Mouse (Mus musculus) intestine, embryonic 14.5 days (tissue): ENCODE measurements around the gene Snx25. TPM values are rescaled to one million over a fixed set of nuclear protein-coding genes. Genes with fewer than 3 reads are reported as not detected.
"Not testable (repeated sequence)": the region's sequence is repeated elsewhere in the genome, so short reads cannot be mapped to it uniquely, and the experiment has no call there.

Experiments used
- ATAC-seq: fragments of 200-750 bp; cut with Nextera tagmentation; replicated peaks from 2 replicates; pipeline ENCODE4 v1.8.0; 2017; ENCODE audit warnings: low read depth, moderate number of reproducible peaks, moderate TSS enrichment, moderate library complexity; ENCODE audit not compliant: low FRiP score, low TSS enrichment
- DNase-seq: peaks from one replicate; pipeline ENCODE4 v3.0.0-alpha.2; 2018; ENCODE audit warnings: low spot score
- H3K27ac ChIP-seq: fragments of 300-500 bp; sonication (generic); 2 replicates; pipeline ENCODE4 v1.5.1; 2014; ENCODE audit warnings: low read depth, mild to moderate bottlenecking, control low read depth
- H3K27me3 ChIP-seq: fragments of 300-500 bp; sonication (generic); replicated peaks from 2 replicates; pipeline ENCODE4 v1.6.1; 2014; ENCODE audit warnings: low read length, control low read depth; ENCODE audit not compliant: control insufficient read depth, insufficient read depth
- H3K36me3 ChIP-seq: fragments of 300-500 bp; sonication (generic); 2 replicates; pipeline ENCODE4 v1.6.1; 2014; ENCODE audit warnings: low read length, control low read depth; ENCODE audit not compliant: control insufficient read depth, insufficient read depth
- H3K4me1 ChIP-seq: fragments of 300-500 bp; sonication (generic); replicated peaks from 2 replicates; pipeline ENCODE4 v1.6.1; 2014; ENCODE audit warnings: low read length, control low read depth, mixed read lengths; ENCODE audit not compliant: control insufficient read depth, insufficient read depth
- H3K4me2 ChIP-seq: fragments of 300-500 bp; sonication (generic); 2 replicates; pipeline ENCODE4 v1.6.1; 2014; ENCODE audit warnings: low read length
- H3K4me3 ChIP-seq: fragments of 300-500 bp; sonication (generic); 2 replicates; pipeline ENCODE4 v1.5.1; 2014; ENCODE audit warnings: low read depth, low read length, control low read depth, mixed read lengths
- H3K9ac ChIP-seq: fragments of 300-500 bp; sonication (generic); 2 replicates; pipeline ENCODE4 v1.6.1; 2014; ENCODE audit warnings: mild to moderate bottlenecking, low read length
- H3K9me3 ChIP-seq: fragments of 300-500 bp; sonication (generic); 2 replicates; pipeline ENCODE4 v1.6.1; 2016; ENCODE audit warnings: low read length, control low read depth; ENCODE audit not compliant: control insufficient read depth
- WGBS: fragments of 180-500 bp; shearing (Covaris S2); extraction: QIAGEN DNeasy Blood & Tissue Kit; methylation state at CpG from one replicate; pipeline ENCODE4 v1.1.7; 2014; 5-methylcytosine and 5-hydroxymethylcytosine counted together
- polyA plus RNA-seq: library from polyadenylated mRNA; unstranded; fragments of >200 nt; fragmentation: Nextera tagmentation; extraction: Ambion mirVana; gene quantifications from 2 replicates; pipeline ENCODE4 v1.2.1, GENCODE M21; 2014

Snx25 gene
- polyA plus RNA-seq, 1 experiment from 2014 or later = 11.2 TPM

DNA sequence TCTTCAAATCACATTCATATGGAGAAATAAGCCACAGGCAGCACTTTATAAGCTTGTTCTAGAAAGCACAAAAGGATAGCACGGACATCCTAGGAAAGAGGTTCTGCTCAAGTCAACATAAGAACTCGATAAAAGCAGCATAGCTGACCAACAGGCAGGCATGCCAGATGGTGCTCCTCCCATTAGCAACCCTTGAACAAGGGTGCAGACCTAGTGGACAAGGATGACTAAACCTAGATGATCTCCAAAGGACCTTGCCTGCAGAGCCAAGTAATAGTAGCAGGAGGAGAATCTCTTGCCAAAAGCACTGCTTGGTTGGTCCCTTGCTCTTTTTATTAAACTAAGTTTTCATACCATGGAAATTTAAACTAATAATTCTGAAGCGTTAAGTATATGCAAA is 32.8 kb downstream of the Snx25 start:
- no peak for ATAC-seq
- H3K4me3 ChIP-seq = no peak overlapping the region
- H3K9me3 ChIP-seq = no peaks in the 10 kb centered on the region
- DNase-seq = no peak
- 92% methylated on average over 3 of the region's 3 CpGs for WGBS
- no peak overlapping the region for H3K4me2 ChIP-seq
- no peak overlapping the region for H3K9ac ChIP-seq
- no peak overlapping the region for H3K27ac ChIP-seq
- no peaks in the 10 kb centered on the region for H3K36me3 ChIP-seq
- no peaks in the 10 kb centered on the region for H3K27me3 ChIP-seq
- H3K4me1 ChIP-seq = no peaks in the 10 kb centered on the region; the same call in 1 of the 2 replicates

DNA sequence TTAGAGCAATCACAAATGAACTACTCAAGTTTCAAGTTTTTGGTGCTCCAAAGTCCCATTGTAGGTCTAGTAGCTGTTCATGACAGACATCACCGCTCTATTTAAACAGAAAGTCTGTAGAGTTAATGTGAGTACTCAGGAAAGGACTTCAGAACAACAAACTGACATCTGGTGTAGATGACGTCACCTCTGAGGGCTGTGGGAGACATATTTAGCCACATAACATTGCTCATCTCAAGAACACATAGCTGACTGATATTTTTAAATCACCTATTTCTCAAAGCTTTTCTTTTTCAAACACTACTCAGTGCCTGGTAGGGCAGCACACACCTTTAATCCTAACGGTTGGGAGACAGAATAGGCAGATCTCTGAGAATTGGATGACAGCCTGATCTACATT is 34.8 kb downstream of the Snx25 start:
- ATAC-seq = no peak
- WGBS = 83% methylated on average over 3 of the region's 3 CpGs

DNA sequence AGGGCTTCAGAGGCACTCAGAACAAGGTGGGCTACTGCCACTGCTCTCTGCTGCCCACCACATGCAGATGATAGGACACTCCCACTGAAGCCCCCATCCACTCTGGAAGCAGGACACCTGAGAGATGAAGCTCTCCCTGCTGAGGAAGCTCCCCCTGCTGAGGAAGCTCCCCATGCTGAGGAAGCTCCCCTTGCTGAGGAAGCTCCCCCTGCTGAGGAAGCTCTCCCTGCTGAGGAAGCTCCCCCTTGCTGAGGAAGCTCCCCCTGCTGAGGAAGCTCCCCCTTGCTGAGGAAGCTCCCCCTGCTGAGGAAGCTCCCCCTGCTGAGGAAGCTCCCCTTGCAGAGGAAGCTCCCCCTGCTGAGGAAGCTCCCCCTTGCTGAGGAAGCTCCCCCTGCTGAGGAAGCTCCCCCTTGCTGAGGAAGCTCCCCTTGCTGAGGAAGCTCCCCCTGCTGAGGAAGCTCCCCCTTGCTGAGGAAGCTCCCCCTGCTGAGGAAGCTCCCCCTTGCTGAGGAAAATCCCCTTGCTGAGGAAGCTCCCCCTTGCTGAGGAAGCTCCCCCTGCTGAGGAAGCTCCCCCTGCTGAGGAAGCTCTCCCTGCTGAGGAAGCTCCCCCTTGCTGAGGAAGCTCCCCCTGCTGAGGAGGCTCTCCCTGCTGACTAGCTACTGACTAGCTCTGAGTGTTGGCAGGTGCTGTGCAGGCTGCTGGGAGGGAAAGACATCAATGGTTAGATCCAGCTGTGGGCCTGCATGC is 38.4 kb downstream of the Snx25 start:
- not testable (repeated sequence) for H3K27ac ChIP-seq, ATAC-seq, H3K27me3 ChIP-seq, DNase-seq, H3K36me3 ChIP-seq, H3K4me2 ChIP-seq, H3K4me1 ChIP-seq, H3K4me3 ChIP-seq, H3K9ac ChIP-seq, H3K9me3 ChIP-seq

More for the DNA sequence above, 34.8 kb downstream of the Snx25 start:
- Histone ChIP-seq H3K4me2 (no peak overlapping the region), H3K36me3 (no peaks in the 10 kb centered on the region), H3K4me1 (no peaks in the 10 kb centered on the region), H3K4me3 (no peak overlapping the region), H3K9ac (no peak overlapping the region), H3K27ac (no peak overlapping the region), H3K27me3 (no peaks in the 10 kb centered on the region), H3K9me3 (no peaks in the 10 kb centered on the region)
- no peak for DNase-seq

DNA sequence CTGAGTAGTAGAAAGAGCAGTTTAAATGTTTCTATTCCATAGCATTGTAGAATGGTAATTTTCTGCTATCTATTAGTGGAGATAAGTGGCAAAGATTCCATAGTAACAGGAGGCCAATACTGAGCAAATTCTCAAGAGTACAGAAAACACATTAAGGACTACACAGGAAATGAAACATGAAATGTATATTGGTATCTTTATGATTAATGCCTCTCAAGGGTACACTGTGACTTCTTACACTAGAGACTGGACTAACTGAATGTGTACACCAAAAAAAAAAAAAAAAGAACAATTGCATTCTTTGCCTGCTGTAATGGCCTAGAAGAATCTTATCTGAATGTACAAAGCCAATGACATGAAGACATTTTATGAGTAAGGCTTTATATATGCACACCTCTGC is 44.3 kb downstream of the Snx25 start:
- peaks cover 3% of the 10 kb centered on the region; the same call in 1 of the 2 replicates for H3K36me3 ChIP-seq
- DNase-seq (no peak), ATAC-seq (no peak)
- no peaks in the 10 kb centered on the region for H3K9me3 ChIP-seq
- H3K9ac ChIP-seq = no peak overlapping the region
- H3K27me3 ChIP-seq = no peaks in the 10 kb centered on the region
- no peak overlapping the region for H3K4me2 ChIP-seq
- H3K4me1 ChIP-seq = no peaks in the 10 kb centered on the region
- no peak overlapping the region for H3K27ac ChIP-seq
- H3K4me3 ChIP-seq = no peak overlapping the region

DNA sequence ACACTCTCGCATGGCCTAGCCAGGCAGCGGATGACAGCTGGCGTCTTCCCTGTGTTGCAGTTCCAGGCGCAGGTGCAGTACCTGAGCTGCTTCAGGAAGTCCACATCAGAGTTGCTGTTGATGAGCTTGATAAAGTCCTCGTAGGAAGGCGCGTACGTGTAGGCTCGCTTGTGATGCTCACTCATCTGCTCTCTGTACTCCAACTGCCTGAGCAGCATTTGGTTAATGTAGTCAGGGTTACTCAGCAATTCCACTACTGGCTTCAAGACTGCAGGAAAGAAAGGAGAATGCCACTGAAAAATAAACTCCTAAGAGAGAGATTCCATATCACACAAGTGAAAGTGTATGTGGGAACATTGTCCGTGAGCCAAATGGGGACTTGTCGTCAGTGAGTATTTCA is 48.5 kb downstream of the Snx25 start:
- Histone ChIP-seq H3K4me2 (no peak overlapping the region), H3K27me3 (no peaks in the 10 kb centered on the region), H3K27ac (no peak overlapping the region), H3K36me3 (peaks cover 10% of the 10 kb centered on the region), H3K9me3 (0 out of 2 replicates have a peak, but pooled peaks cover 6% of the 10 kb centered on the region), H3K4me3 (no peak overlapping the region), H3K4me1 (no peaks in the 10 kb centered on the region), H3K9ac (no peak overlapping the region)
- 94% methylated on average over 11 of the region's 11 CpGs for WGBS
- DNase-seq = no peak
- no peak for ATAC-seq

DNA sequence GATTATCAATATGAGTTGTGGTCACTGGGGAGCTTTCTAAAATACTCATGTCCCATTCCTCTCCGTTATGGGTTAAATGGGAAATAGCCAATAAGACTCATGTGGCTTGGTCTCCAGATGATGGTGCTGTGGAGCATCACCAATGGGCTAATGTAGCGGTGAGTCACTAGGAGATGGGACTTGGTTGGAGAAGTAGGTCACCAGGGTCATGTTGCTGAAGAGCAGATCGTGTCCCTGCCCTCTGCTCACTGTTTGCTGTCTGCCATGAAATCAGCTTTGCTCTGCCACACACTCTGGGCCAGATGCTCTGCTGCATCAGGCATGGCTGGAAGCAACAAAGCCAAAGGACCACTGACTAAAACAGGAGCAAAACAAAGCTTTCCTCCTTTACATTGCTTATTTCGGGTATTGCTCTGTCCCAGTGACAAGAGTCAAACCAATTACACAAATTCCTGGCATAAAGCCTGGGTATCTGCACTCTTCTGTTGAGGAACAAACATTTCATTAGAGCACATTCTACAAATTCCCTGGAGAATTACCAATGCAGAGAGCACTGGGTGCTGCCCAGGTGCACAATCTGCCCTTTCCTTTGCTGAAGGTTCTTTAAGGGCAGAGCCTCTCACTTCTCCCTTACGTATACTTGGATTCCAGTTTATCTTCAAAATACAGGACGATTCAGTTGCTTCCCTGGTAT is 59.1 kb downstream of the Snx25 start:
- H3K9me3 ChIP-seq = no peaks in the 10 kb centered on the region
- no peak for DNase-seq
- H3K4me1 ChIP-seq = no peaks in the 10 kb centered on the region
- H3K27ac ChIP-seq = no peak overlapping the region
- no peaks in the 10 kb centered on the region for H3K36me3 ChIP-seq
- no peak overlapping the region for H3K4me3 ChIP-seq
- H3K9ac ChIP-seq = no peak overlapping the region
- no peak for ATAC-seq
- 77% methylated on average over 6 of the region's 6 CpGs for WGBS
- no peak overlapping the region for H3K4me2 ChIP-seq
- no peaks in the 10 kb centered on the region for H3K27me3 ChIP-seq

DNA sequence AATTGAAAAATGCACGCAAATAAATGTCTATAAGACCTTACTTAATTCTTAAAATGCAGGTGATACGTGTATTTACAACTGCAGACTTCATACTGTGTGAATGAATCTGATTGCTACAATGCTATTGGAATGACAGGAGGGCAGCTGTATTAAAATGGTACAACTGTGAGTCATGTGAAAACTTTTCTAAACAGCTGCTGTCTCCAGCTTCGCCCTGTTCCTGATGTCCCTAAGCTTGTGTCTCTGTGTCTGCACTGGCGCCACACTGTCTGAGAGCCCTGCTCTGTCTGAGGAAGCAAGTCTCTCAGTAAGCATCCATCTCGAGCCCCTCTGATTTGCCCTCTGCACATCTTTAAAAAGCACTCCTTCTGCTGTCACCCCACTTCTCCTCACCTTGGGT is 68.8 kb downstream of the Snx25 start:
- Histone ChIP-seq H3K27me3 (no peaks in the 10 kb centered on the region), H3K9ac (no peak overlapping the region), H3K36me3 (no peaks in the 10 kb centered on the region), H3K4me2 (no peak overlapping the region), H3K4me1 (no peaks in the 10 kb centered on the region), H3K9me3 (no peaks in the 10 kb centered on the region), H3K4me3 (no peak overlapping the region), H3K27ac (no peak overlapping the region)
- no peak for DNase-seq
- WGBS = 74% methylated on average over 5 of the region's 5 CpGs
- no peak for ATAC-seq

DNA sequence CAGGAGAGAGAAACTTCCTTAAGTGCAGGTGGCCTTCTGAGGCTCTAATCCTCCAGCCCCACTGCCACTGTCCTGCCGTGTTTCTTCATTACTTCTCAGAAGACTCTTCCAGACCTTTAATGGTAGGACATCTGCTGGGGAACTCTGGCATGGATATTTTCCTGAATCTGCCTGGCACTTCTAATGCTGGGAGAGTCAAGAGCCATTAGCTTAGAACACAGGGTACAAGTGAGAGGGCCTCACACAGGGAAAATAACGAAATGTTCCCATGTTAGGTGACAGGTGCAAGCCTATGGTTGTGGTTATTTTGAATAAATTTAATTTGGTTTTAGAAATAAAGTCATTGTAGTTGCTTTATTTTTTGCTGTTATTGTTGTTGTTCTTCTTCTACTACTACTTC is 70.9 kb downstream of the Snx25 start:
- Histone ChIP-seq H3K36me3 (no peaks in the 10 kb centered on the region), H3K27ac (no peak overlapping the region), H3K9ac (no peak overlapping the region), H3K4me1 (no peaks in the 10 kb centered on the region), H3K4me3 (no peak overlapping the region), H3K27me3 (no peaks in the 10 kb centered on the region), H3K9me3 (no peaks in the 10 kb centered on the region), H3K4me2 (no peak overlapping the region)
- WGBS = 77% methylated on average over 2 of the region's 2 CpGs
- DNase-seq (no peak), ATAC-seq (no peak)

DNA sequence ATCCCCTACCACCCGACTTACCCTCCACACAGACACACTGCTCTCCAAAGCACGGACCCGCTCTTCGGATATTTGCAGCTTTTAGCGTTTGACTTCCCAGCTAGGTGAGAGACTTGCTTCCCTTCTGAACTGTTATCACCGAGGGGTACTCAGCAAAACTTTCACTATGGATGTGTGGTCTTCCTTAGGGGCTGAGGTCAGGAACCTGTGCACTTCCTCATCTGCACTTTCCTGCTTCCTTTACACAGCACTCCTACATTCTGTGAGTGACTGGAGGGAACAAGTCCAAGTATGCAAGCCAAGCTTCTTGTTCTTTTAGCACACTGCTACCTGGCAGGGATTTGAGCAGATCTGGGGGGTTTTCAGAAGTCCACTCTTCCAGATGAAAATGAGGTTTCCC is 73.1 kb downstream of the Snx25 start:
- no peak overlapping the region for H3K27ac ChIP-seq
- H3K9ac ChIP-seq = no peak overlapping the region
- ATAC-seq = no peak
- peaks cover 6% of the 10 kb centered on the region; the same call in 1 of the 2 replicates for H3K4me1 ChIP-seq
- no peak for DNase-seq
- H3K36me3 ChIP-seq = no peaks in the 10 kb centered on the region
- WGBS = 78% methylated on average over 6 of the region's 6 CpGs
- H3K4me3 ChIP-seq = no peak overlapping the region
- no peaks in the 10 kb centered on the region for H3K9me3 ChIP-seq
- no peaks in the 10 kb centered on the region for H3K27me3 ChIP-seq
- H3K4me2 ChIP-seq = no peak overlapping the region
